Mouse (Mus musculus): ENCODE measurements at regions not wholly inside any gene's neighbourhood (a gene's known extent, or its start where the extent isn't known, plus 50 kb on each side); places are given as distances from the start of the nearest gene placed in this dataset.

- H3K27ac ChIP-seq (replicated peaks; ENCODE audit: low read depth, low read length), result no peak overlapping the region
- H3K4me1 ChIP-seq (ENCODE audit: control insufficient read depth, insufficient read depth, low read length), result no peaks in the 10 kb centered on the region
- TF ChIP-seq POLR2A (IDR thresholded peaks at IDR 0.05; ENCODE audit: borderline replicate concordance, extremely low read depth, insufficient read depth, insufficient read length), result no peak
- H3K4me2 ChIP-seq (replicated peaks; ENCODE audit: low read depth, low read length, severe bottlenecking), result no peak overlapping the region
- H3K9me3 ChIP-seq (ENCODE audit: control insufficient read depth, low read length), result no peaks in the 10 kb centered on the region
- no peak for ATAC-seq (ENCODE audit: low FRiP score, low read depth)
- 72% methylated on average over 2 of the region's 2 CpGs for WGBS
- no peaks in the 10 kb centered on the region for H3K36me3 ChIP-seq (ENCODE audit: control insufficient read depth, insufficient read depth, low read length)
- no peak for DNase-seq (ENCODE audit: low spot score)
- no peak overlapping the region for H3K9ac ChIP-seq (ENCODE audit: low read depth, low read length, severe bottlenecking)
- no peaks in the 10 kb centered on the region for H3K27me3 ChIP-seq (ENCODE audit: control insufficient read depth, insufficient read depth, low read length)
- H3K4me3 ChIP-seq (replicated peaks; ENCODE audit: low read length), result no peak overlapping the region
Observed at GRCm38 (mm10) chr2:45751746-45752145, 634.6 kb upstream of the Zeb2 start.

- no peaks in the 10 kb centered on the region for H3K4me1 ChIP-seq (ENCODE audit: control insufficient read depth, insufficient read depth, low read length)
- WGBS, result 74% methylated on average over 2 of the region's 2 CpGs
- H3K9ac ChIP-seq (ENCODE audit: low read depth, low read length, severe bottlenecking), result no peak overlapping the region
- no peaks in the 10 kb centered on the region for H3K9me3 ChIP-seq (ENCODE audit: control insufficient read depth, low read length)
- no peak overlapping the region for H3K4me3 ChIP-seq (replicated peaks; ENCODE audit: low read length)
- no peak for DNase-seq (ENCODE audit: low spot score)
- H3K4me2 ChIP-seq (replicated peaks; ENCODE audit: low read depth, low read length, severe bottlenecking), result no peak overlapping the region
- H3K27me3 ChIP-seq (ENCODE audit: control insufficient read depth, insufficient read depth, low read length), result no peaks in the 10 kb centered on the region
- H3K27ac ChIP-seq (replicated peaks; ENCODE audit: low read depth, low read length), result no peak overlapping the region
- no peak for ATAC-seq (ENCODE audit: low FRiP score, low read depth)
- no peak for TF ChIP-seq POLR2A (IDR thresholded peaks at IDR 0.05; ENCODE audit: borderline replicate concordance, extremely low read depth, insufficient read depth, insufficient read length)
- no peaks in the 10 kb centered on the region for H3K36me3 ChIP-seq (ENCODE audit: control insufficient read depth, insufficient read depth, low read length)
Observed at GRCm38 (mm10) chr2:45749379-45749778, 632.2 kb upstream of the Zeb2 start.

GRCm38 (mm10) chr2:45747263-45748236 is 630.4 kb upstream of the Zeb2 start:
- no peak for TF ChIP-seq POLR2A (IDR thresholded peaks at IDR 0.05; ENCODE audit: borderline replicate concordance, extremely low read depth, insufficient read depth, insufficient read length)
- Histone ChIP-seq H3K4me2 (replicated peaks; ENCODE audit: low read depth, low read length, severe bottlenecking) (no peak overlapping the region), H3K4me3 (replicated peaks; ENCODE audit: low read length) (no peak overlapping the region), H3K27ac (replicated peaks; ENCODE audit: low read depth, low read length) (no peak overlapping the region), H3K9ac (ENCODE audit: low read depth, low read length, severe bottlenecking) (no peak overlapping the region), H3K27me3 (ENCODE audit: control insufficient read depth, insufficient read depth, low read length) (no peaks in the 10 kb centered on the region), H3K4me1 (ENCODE audit: control insufficient read depth, insufficient read depth, low read length) (no peaks in the 10 kb centered on the region), H3K9me3 (ENCODE audit: control insufficient read depth, low read length) (no peaks in the 10 kb centered on the region), H3K36me3 (ENCODE audit: control insufficient read depth, insufficient read depth, low read length) (no peaks in the 10 kb centered on the region)
- DNase-seq (ENCODE audit: low spot score), result peak; percentile 32
- ATAC-seq (ENCODE audit: low FRiP score, low read depth), result peak; percentile 80
- WGBS, result 53% methylated on average over 7 of the region's 7 CpGs

GRCm38 (mm10) chr2:45746606-45747005 is 629.4 kb upstream of the Zeb2 start:
- no peak for ATAC-seq (ENCODE audit: low FRiP score, low read depth)
- Histone ChIP-seq H3K27me3 (ENCODE audit: control insufficient read depth, insufficient read depth, low read length) (no peaks in the 10 kb centered on the region), H3K4me1 (ENCODE audit: control insufficient read depth, insufficient read depth, low read length) (no peaks in the 10 kb centered on the region), H3K9me3 (ENCODE audit: control insufficient read depth, low read length) (no peaks in the 10 kb centered on the region), H3K9ac (ENCODE audit: low read depth, low read length, severe bottlenecking) (no peak overlapping the region), H3K4me3 (replicated peaks; ENCODE audit: low read length) (no peak overlapping the region), H3K36me3 (ENCODE audit: control insufficient read depth, insufficient read depth, low read length) (no peaks in the 10 kb centered on the region), H3K4me2 (replicated peaks; ENCODE audit: low read depth, low read length, severe bottlenecking) (no peak overlapping the region), H3K27ac (replicated peaks; ENCODE audit: low read depth, low read length) (no peak overlapping the region)
- DNase-seq (ENCODE audit: low spot score), result no peak
- 81% methylated on average over 4 of the region's 4 CpGs for WGBS
- no peak for TF ChIP-seq POLR2A (IDR thresholded peaks at IDR 0.05; ENCODE audit: borderline replicate concordance, extremely low read depth, insufficient read depth, insufficient read length)

GRCm38 (mm10) chr2:45736278-45736677 is 619.1 kb upstream of the Zeb2 start:
- H3K9me3 ChIP-seq (ENCODE audit: control insufficient read depth, low read length), result no peaks in the 10 kb centered on the region
- no peak overlapping the region for H3K4me2 ChIP-seq (replicated peaks; ENCODE audit: low read depth, low read length, severe bottlenecking)
- H3K4me1 ChIP-seq (ENCODE audit: control insufficient read depth, insufficient read depth, low read length), result no peaks in the 10 kb centered on the region
- no peaks in the 10 kb centered on the region for H3K27me3 ChIP-seq (ENCODE audit: control insufficient read depth, insufficient read depth, low read length)
- H3K36me3 ChIP-seq (ENCODE audit: control insufficient read depth, insufficient read depth, low read length), result no peaks in the 10 kb centered on the region
- H3K27ac ChIP-seq (replicated peaks; ENCODE audit: low read depth, low read length), result no peak overlapping the region
- H3K9ac ChIP-seq (ENCODE audit: low read depth, low read length, severe bottlenecking), result no peak overlapping the region
- TF ChIP-seq POLR2A (IDR thresholded peaks at IDR 0.05; ENCODE audit: borderline replicate concordance, extremely low read depth, insufficient read depth, insufficient read length), result no peak
- WGBS, result 55% methylated on average over 2 of the region's 2 CpGs
- ATAC-seq (ENCODE audit: low FRiP score, low read depth) (no peak), DNase-seq (ENCODE audit: low spot score) (no peak)
- no peak overlapping the region for H3K4me3 ChIP-seq (replicated peaks; ENCODE audit: low read length)

All from limb, embryonic 14.5 days (tissue).